Mouse (Mus musculus): ENCODE measurements around the gene Gm17542. TPM values are rescaled to one million over a fixed set of nuclear protein-coding genes. Genes with fewer than 3 reads are reported as not detected.

The Gm17542 gene
- polyA plus RNA-seq, 1 experiment: not detected

GRCm38 (mm10) chr10:58700578-58700977, 17.4 kb downstream of the Gm17542 start:
- no peak for TF ChIP-seq POLR2A (IDR thresholded peaks at IDR 0.05; ENCODE audit: low read depth, low read length)
- no peak for TF ChIP-seq CTCF (IDR thresholded peaks at IDR 0.05; ENCODE audit: extremely low read depth, insufficient read length, insufficient replicate concordance, low read depth, low read length)
- H3K4me1 ChIP-seq (ENCODE audit: control insufficient read depth, insufficient read depth, insufficient read length, low read length): no peaks in the 10 kb centered on the region
- no peak overlapping the region for H3K4me3 ChIP-seq (ENCODE audit: low read depth, low read length)
- H3K36me3 ChIP-seq (ENCODE audit: control insufficient read depth, insufficient read depth, low read length): no peaks in the 10 kb centered on the region
- 48% methylated on average over 6 of the region's 6 CpGs for WGBS
- no peak overlapping the region for H3K27ac ChIP-seq (ENCODE audit: insufficient read depth, low read depth, low read length)
- H3K27me3 ChIP-seq (ENCODE audit: control insufficient read depth, insufficient read depth, low read length): no peaks in the 10 kb centered on the region

GRCm38 (mm10) chr10:58700160-58700559, 17.9 kb downstream of the Gm17542 start:
- no peak overlapping the region for H3K4me3 ChIP-seq (ENCODE audit: low read depth, low read length)
- WGBS: 31% methylated on average over 4 of the region's 4 CpGs
- no peaks in the 10 kb centered on the region for H3K4me1 ChIP-seq (ENCODE audit: control insufficient read depth, insufficient read depth, insufficient read length, low read length)
- TF ChIP-seq CTCF (IDR thresholded peaks at IDR 0.05; ENCODE audit: extremely low read depth, insufficient read length, insufficient replicate concordance, low read depth, low read length) (no peak), POLR2A (IDR thresholded peaks at IDR 0.05; ENCODE audit: low read depth, low read length) (no peak)
- no peak overlapping the region for H3K27ac ChIP-seq (ENCODE audit: insufficient read depth, low read depth, low read length)
- H3K27me3 ChIP-seq (ENCODE audit: control insufficient read depth, insufficient read depth, low read length): no peaks in the 10 kb centered on the region
- H3K36me3 ChIP-seq (ENCODE audit: control insufficient read depth, insufficient read depth, low read length): no peaks in the 10 kb centered on the region

- TF ChIP-seq CTCF (IDR thresholded peaks at IDR 0.05; ENCODE audit: extremely low read depth, insufficient read length, insufficient replicate concordance, low read depth, low read length): no peak
- no peak for TF ChIP-seq POLR2A (IDR thresholded peaks at IDR 0.05; ENCODE audit: low read depth, low read length)
- no peaks in the 10 kb centered on the region for H3K27me3 ChIP-seq (ENCODE audit: control insufficient read depth, insufficient read depth, low read length)
- H3K27ac ChIP-seq (ENCODE audit: insufficient read depth, low read depth, low read length): no peak overlapping the region
- H3K4me3 ChIP-seq (ENCODE audit: low read depth, low read length): no peak overlapping the region
- H3K4me1 ChIP-seq (ENCODE audit: control insufficient read depth, insufficient read depth, insufficient read length, low read length): no peaks in the 10 kb centered on the region
- WGBS: 81% methylated on average over 4 of the region's 4 CpGs
- no peaks in the 10 kb centered on the region for H3K36me3 ChIP-seq (ENCODE audit: control insufficient read depth, insufficient read depth, low read length)
Measured at GRCm38 (mm10) chr10:58698955-58699354, 19.1 kb downstream of the Gm17542 start.

GRCm38 (mm10) chr10:58691051-58691450, 27.0 kb downstream of the Gm17542 start:
- no peaks in the 10 kb centered on the region for H3K36me3 ChIP-seq (ENCODE audit: control insufficient read depth, insufficient read depth, low read length)
- H3K4me1 ChIP-seq (ENCODE audit: control insufficient read depth, insufficient read depth, insufficient read length, low read length): no peaks in the 10 kb centered on the region
- TF ChIP-seq CTCF (IDR thresholded peaks at IDR 0.05; ENCODE audit: extremely low read depth, insufficient read length, insufficient replicate concordance, low read depth, low read length) (no peak), POLR2A (IDR thresholded peaks at IDR 0.05; ENCODE audit: low read depth, low read length) (no peak)
- no peak overlapping the region for H3K27ac ChIP-seq (ENCODE audit: insufficient read depth, low read depth, low read length)
- H3K27me3 ChIP-seq (ENCODE audit: control insufficient read depth, insufficient read depth, low read length): no peaks in the 10 kb centered on the region
- H3K4me3 ChIP-seq (ENCODE audit: low read depth, low read length): no peak overlapping the region
- WGBS: 54% methylated on average over 7 of the region's 7 CpGs

GRCm38 (mm10) chr10:58679298-58679697, 38.7 kb downstream of the Gm17542 start:
- Histone ChIP-seq H3K4me1 (ENCODE audit: control insufficient read depth, insufficient read depth, insufficient read length, low read length) (0 out of 2 replicates have a peak, but pooled peaks cover 2% of the 10 kb centered on the region), H3K36me3 (ENCODE audit: control insufficient read depth, insufficient read depth, low read length) (no peaks in the 10 kb centered on the region), H3K27me3 (ENCODE audit: control insufficient read depth, insufficient read depth, low read length) (no peaks in the 10 kb centered on the region), H3K4me3 (ENCODE audit: low read depth, low read length) (no peak overlapping the region), H3K27ac (ENCODE audit: insufficient read depth, low read depth, low read length) (no peak overlapping the region)
- 82% methylated on average over 6 of the region's 6 CpGs for WGBS
- TF ChIP-seq POLR2A (IDR thresholded peaks at IDR 0.05; ENCODE audit: low read depth, low read length) (no peak), CTCF (IDR thresholded peaks at IDR 0.05; ENCODE audit: extremely low read depth, insufficient read length, insufficient replicate concordance, low read depth, low read length) (no peak)

GRCm38 (mm10) chr10:58675533-58675932, 42.5 kb downstream of the Gm17542 start, which contains the start of gene Edar:
TSS of gene Edar (minus strand) at chr10:58675654.
- 3% methylated on average over 20 of the region's 20 CpGs for WGBS
- peak within 1 kb of the TSS; percentile 57 for H3K4me3 ChIP-seq (ENCODE audit: low read depth, low read length)

GRCm38 (mm10) chr10:58673278-58674061, 44.5 kb downstream of the Gm17542 start:
- WGBS: 29% methylated on average over 15 of the region's 15 CpGs
- peak; percentile 74; the same call in 1 of the 2 replicates for TF ChIP-seq CTCF (IDR thresholded peaks at IDR 0.05; ENCODE audit: extremely low read depth, insufficient read length, insufficient replicate concordance, low read depth, low read length)
- TF ChIP-seq POLR2A (IDR thresholded peaks at IDR 0.05; ENCODE audit: low read depth, low read length): no peak
- H3K4me1 ChIP-seq (ENCODE audit: control insufficient read depth, insufficient read depth, insufficient read length, low read length): 0 out of 2 replicates have a peak, but pooled peaks cover 2% of the 10 kb centered on the region
- no peak overlapping the region; the same call in 1 of the 2 replicates for H3K4me3 ChIP-seq (ENCODE audit: low read depth, low read length)
- H3K36me3 ChIP-seq (ENCODE audit: control insufficient read depth, insufficient read depth, low read length): no peaks in the 10 kb centered on the region
- no peak overlapping the region for H3K27ac ChIP-seq (ENCODE audit: insufficient read depth, low read depth, low read length)
- H3K27me3 ChIP-seq (ENCODE audit: control insufficient read depth, insufficient read depth, low read length): no peaks in the 10 kb centered on the region

More at GRCm38 (mm10) chr10:58675533-58675932, 42.5 kb downstream of the Gm17542 start, which contains the start of gene Edar:
- H3K27ac ChIP-seq (ENCODE audit: insufficient read depth, low read depth, low read length): no peak within 1 kb of the TSS
- H3K36me3 ChIP-seq (ENCODE audit: control insufficient read depth, insufficient read depth, low read length): no peaks in the 10 kb centered on the region
- no peaks in the 10 kb centered on the region for H3K27me3 ChIP-seq (ENCODE audit: control insufficient read depth, insufficient read depth, low read length)
- TF ChIP-seq CTCF (IDR thresholded peaks at IDR 0.05; ENCODE audit: extremely low read depth, insufficient read length, insufficient replicate concordance, low read depth, low read length): peak; percentile 84
- TF ChIP-seq POLR2A (IDR thresholded peaks at IDR 0.05; ENCODE audit: low read depth, low read length): no peak; the same call in 1 of the 2 replicates
- 0 out of 2 replicates have a peak, but pooled peaks cover 2% of the 10 kb centered on the region for H3K4me1 ChIP-seq (ENCODE audit: control insufficient read depth, insufficient read depth, insufficient read length, low read length)
